Mouse (Mus musculus) midbrain, embryonic 14.5 days (tissue): ENCODE measurements around the gene Amigo3. TPM values are rescaled to one million over a fixed set of nuclear protein-coding genes. Genes with fewer than 3 reads are reported as not detected.

Experiments
- ATAC-seq: fragments of 200-750 bp; cut with Nextera tagmentation; 2 replicates; pipeline ENCODE4 v1.8.0; 2017; ENCODE audit warnings: moderate number of reproducible peaks, moderate library complexity; ENCODE audit not compliant: low FRiP score, low TSS enrichment
- DNase-seq: peaks from one replicate; pipeline ENCODE4 v3.0.0-alpha.2; 2015
- H3K27ac ChIP-seq: fragments of 300-500 bp; sonication (generic); replicated peaks from 2 replicates; pipeline ENCODE4 v1.5.1; 2014; ENCODE audit warnings: mild to moderate bottlenecking, low read depth, low read length, moderate library complexity
- H3K27me3 ChIP-seq: fragments of 300-500 bp; sonication (generic); 2 replicates; pipeline ENCODE4 v1.6.1; 2014; ENCODE audit warnings: low read length, control low read depth, mixed read lengths; ENCODE audit not compliant: control insufficient read depth, insufficient read depth
- H3K36me3 ChIP-seq: fragments of 300-500 bp; sonication (generic); 2 replicates; pipeline ENCODE4 v1.6.1; 2014; ENCODE audit warnings: low read length, control low read depth; ENCODE audit not compliant: control insufficient read depth, insufficient read depth
- H3K4me1 ChIP-seq: fragments of 300-500 bp; sonication (generic); 2 replicates; pipeline ENCODE4 v1.6.1; 2014; ENCODE audit warnings: mild to moderate bottlenecking, antibody characterized with exemption, low read length, control low read depth; ENCODE audit not compliant: control insufficient read depth, insufficient read depth
- H3K4me2 ChIP-seq: fragments of 300-500 bp; sonication (generic); 2 replicates; pipeline ENCODE4 v1.6.1; 2014; ENCODE audit warnings: mild to moderate bottlenecking, low read length, moderate library complexity
- H3K4me3 ChIP-seq: fragments of 300-500 bp; sonication (generic); replicated peaks from 2 replicates; pipeline ENCODE4 v1.5.1; 2014; ENCODE audit warnings: low read depth, low read length
- H3K9ac ChIP-seq: fragments of 300-500 bp; sonication (generic); replicated peaks from 2 replicates; pipeline ENCODE4 v1.6.1; 2014; ENCODE audit warnings: mild to moderate bottlenecking, low read length, moderate library complexity
- H3K9me3 ChIP-seq: fragments of 300-500 bp; sonication (generic); 2 replicates; pipeline ENCODE4 v1.6.1; 2016; ENCODE audit warnings: low read length, control low read depth, mixed read lengths; ENCODE audit not compliant: control insufficient read depth
- WGBS: fragments of 180-500 bp; shearing (Covaris S2); extraction: QIAGEN DNeasy Blood & Tissue Kit; methylation state at CpG from one replicate; pipeline ENCODE4 v1.1.7; 2014; 5-methylcytosine and 5-hydroxymethylcytosine counted together
- polyA plus RNA-seq: library from polyadenylated mRNA; unstranded; fragments of >200 nt; fragmentation: Nextera tagmentation; extraction: Ambion mirVana; gene quantifications from 2 replicates; pipeline ENCODE4 v1.2.1, GENCODE M21; 2014

Amigo3 gene
- polyA plus RNA-seq, 1 experiment from 2014 or later = 3.5 TPM

- H3K9me3 ChIP-seq = no peaks in the 10 kb centered on the region
- H3K4me3 ChIP-seq = no peak overlapping the region
- H3K4me2 ChIP-seq = no peak overlapping the region
- H3K27me3 ChIP-seq = no peaks in the 10 kb centered on the region
- H3K27ac ChIP-seq = no peak overlapping the region
- WGBS = 99% methylated on average over 3 of the region's 3 CpGs
- ATAC-seq (no peak), DNase-seq (no peak)
- no peak overlapping the region for H3K9ac ChIP-seq
- no peaks in the 10 kb centered on the region for H3K4me1 ChIP-seq
- H3K36me3 ChIP-seq = peaks cover 51% of the 10 kb centered on the region
Measured at GRCm38 (mm10) chr9:108027867-108028266, 25.1 kb upstream of the Amigo3 start.

- Histone ChIP-seq H3K4me1 (no peaks in the 10 kb centered on the region), H3K27me3 (no peaks in the 10 kb centered on the region), H3K9ac (no peak overlapping the region), H3K36me3 (peaks cover 55% of the 10 kb centered on the region), H3K4me2 (no peak overlapping the region), H3K9me3 (no peaks in the 10 kb centered on the region), H3K4me3 (no peak overlapping the region), H3K27ac (no peak overlapping the region)
- WGBS = 94% methylated on average over 5 of the region's 5 CpGs
- no peak for DNase-seq
- ATAC-seq = no peak
Measured at GRCm38 (mm10) chr9:108032126-108032525, 20.8 kb upstream of the Amigo3 start.

- no peaks in the 10 kb centered on the region for H3K9me3 ChIP-seq
- no peak overlapping the region for H3K4me3 ChIP-seq
- no peak overlapping the region for H3K4me2 ChIP-seq
- no peaks in the 10 kb centered on the region for H3K4me1 ChIP-seq
- no peaks in the 10 kb centered on the region for H3K27me3 ChIP-seq
- DNase-seq (no peak), ATAC-seq (no peak)
- H3K9ac ChIP-seq = no peak overlapping the region
- no peak overlapping the region for H3K27ac ChIP-seq
- H3K36me3 ChIP-seq = peaks cover 63% of the 10 kb centered on the region
- 90% methylated on average over 2 of the region's 2 CpGs for WGBS
Measured at GRCm38 (mm10) chr9:108035331-108036156, 17.4 kb upstream of the Amigo3 start.

DNA sequence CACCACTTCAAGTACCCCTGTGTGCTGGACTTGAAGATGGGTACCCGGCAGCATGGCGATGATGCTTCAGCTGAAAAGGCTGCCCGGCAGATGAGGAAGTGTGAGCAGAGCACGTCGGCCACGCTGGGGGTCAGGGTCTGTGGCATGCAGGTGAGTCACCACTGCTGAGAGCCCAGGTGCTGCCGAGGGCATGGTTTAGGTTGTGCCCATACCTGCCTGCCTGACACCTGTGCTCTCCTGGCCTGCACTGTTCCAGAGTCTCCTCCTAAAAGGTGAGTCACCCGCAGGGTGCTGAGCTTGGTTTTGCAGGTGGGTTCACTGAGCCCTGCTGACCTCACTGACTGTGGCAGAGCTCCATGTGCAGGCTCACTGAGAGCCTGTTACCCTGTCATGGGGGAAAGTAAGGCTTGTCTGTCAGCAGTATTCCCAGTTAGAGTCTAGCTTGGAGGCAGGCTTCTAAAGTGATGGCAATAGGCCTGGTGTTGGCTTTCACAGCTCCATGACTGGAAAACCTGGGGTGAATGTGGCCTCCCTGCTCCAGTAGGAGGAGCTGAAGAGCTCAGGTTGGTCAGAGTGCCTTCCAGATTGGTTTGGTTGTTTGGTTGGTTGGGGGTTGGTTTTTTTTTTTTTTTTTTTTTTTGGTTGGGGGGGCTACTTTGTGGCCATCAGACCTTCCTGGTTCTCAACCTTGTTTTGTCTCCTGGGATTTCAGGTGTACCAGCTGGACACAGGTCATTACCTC lies 8.0 kb upstream of the Amigo3 start:
- Histone ChIP-seq H3K4me1 (0 out of 2 replicates have a peak, but pooled peaks cover 8% of the 10 kb centered on the region), H3K9ac (no peak overlapping the region), H3K36me3 (peaks cover 66% of the 10 kb centered on the region), H3K4me3 (no peak overlapping the region), H3K4me2 (no peak overlapping the region), H3K9me3 (no peaks in the 10 kb centered on the region), H3K27ac (no peak overlapping the region), H3K27me3 (no peaks in the 10 kb centered on the region)
- DNase-seq (no peak), ATAC-seq (no peak)
- WGBS = 97% methylated on average over 8 of the region's 8 CpGs

DNA sequence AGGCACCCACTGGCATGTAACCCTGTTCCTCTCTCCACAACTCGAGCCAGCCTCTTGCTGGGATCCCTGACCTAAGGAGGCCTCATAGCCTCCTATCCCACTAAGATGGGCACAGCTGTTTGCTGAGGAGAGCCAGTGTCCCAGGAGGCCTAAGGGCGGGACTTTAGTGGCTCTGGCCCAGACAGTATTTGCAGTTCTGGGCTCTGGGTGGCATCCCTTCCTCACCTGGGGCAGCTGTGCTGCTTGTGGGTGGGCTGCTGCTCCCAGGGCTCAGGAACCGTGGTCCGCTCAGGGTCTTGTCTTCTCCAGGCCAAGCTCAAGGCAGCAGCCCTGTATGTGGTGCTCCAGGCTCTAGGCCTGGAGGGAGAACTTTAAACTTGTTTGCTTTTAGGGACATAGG lies 6.4 kb upstream of the Amigo3 start:
- DNase-seq (no peak), ATAC-seq (no peak)
- Histone ChIP-seq H3K27me3 (no peaks in the 10 kb centered on the region), H3K4me1 (0 out of 2 replicates have a peak, but pooled peaks cover 8% of the 10 kb centered on the region), H3K9me3 (no peaks in the 10 kb centered on the region), H3K4me3 (no peak overlapping the region), H3K9ac (no peak overlapping the region), H3K27ac (no peak overlapping the region), H3K36me3 (peaks cover 66% of the 10 kb centered on the region), H3K4me2 (no peak overlapping the region)
- WGBS = 87% methylated on average over 4 of the region's 4 CpGs

- WGBS = 50% methylated on average over 17 of the region's 17 CpGs
- DNase-seq = no peak
- Histone ChIP-seq H3K9me3 (no peaks in the 10 kb centered on the region), H3K27me3 (no peaks in the 10 kb centered on the region), H3K4me1 (0 out of 2 replicates have a peak, but pooled peaks cover 8% of the 10 kb centered on the region), H3K9ac (peak overlapping the region; percentile 68; the same call in 1 of the 2 replicates), H3K4me3 (peak overlapping the region; percentile 62), H3K36me3 (peaks cover 62% of the 10 kb centered on the region), H3K27ac (peak overlapping the region; percentile 77), H3K4me2 (peak overlapping the region; percentile 95)
- ATAC-seq = no peak
Measured at GRCm38 (mm10) chr9:108047601-108048565, 5.1 kb upstream of the Amigo3 start.

DNA sequence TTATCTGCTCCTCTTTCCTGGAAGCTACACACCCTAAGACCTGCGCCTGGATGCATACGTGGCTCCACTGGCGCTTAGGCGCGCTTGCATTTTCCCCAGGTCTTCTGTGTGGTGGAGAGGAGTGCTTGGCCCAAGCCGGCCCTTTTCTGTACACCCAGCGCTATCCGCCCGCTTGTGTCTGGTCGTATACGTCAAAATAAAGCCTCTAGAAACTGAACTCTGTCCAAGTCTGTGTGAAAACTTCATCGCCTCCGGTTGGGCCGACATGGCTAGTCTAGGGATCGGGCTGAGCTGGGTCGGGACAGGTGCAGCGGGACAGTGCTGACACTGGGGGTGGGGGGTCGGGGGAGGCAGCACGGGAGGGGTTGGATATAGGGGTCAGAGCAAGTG lies 4.4 kb upstream of the Amigo3 start:
- peak overlapping the region; percentile 95 for H3K4me2 ChIP-seq
- 1% methylated on average over 19 of the region's 19 CpGs for WGBS
- H3K36me3 ChIP-seq = peaks cover 59% of the 10 kb centered on the region
- H3K27me3 ChIP-seq = no peaks in the 10 kb centered on the region
- H3K4me1 ChIP-seq = 0 out of 2 replicates have a peak, but pooled peaks cover 8% of the 10 kb centered on the region
- H3K9ac ChIP-seq = peak overlapping the region; percentile 68; the same call in 1 of the 2 replicates
- H3K27ac ChIP-seq = peak overlapping the region; percentile 77
- H3K4me3 ChIP-seq = peak overlapping the region; percentile 62
- no peaks in the 10 kb centered on the region for H3K9me3 ChIP-seq
- ATAC-seq (peak; percentile 47; the same call in 1 of the 2 replicates), DNase-seq (peak; percentile 47)

DNA sequence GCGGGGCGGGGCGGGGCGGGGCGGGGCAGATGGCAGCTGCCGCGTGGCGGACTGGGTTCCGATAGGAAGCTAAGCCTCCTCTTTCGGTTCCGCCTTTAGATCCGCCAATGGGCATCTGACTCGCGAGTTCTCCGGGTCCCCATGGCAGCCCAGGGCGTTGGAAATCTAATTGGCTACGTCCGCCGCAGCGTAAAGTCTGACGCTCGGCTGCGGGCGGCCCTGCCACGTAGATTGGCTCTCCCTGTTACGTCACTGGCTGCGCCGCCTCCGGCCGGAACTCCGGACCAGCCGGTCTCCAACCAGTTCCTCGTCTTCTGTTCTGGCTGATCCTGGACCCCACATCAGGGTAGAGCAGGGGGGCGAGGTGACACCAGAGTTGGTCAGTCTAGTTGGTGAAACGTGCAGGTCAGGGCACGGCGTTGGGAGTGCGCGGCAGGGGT lies 3.9 kb upstream of the Amigo3 start, which contains the start of gene Gmppb:
TSS of gene Gmppb (plus strand) at position 227 of the 440 bp plus-strand sequence.
- Histone ChIP-seq H3K9me3 (no peaks in the 10 kb centered on the region), H3K4me1 (0 out of 2 replicates have a peak, but pooled peaks cover 8% of the 10 kb centered on the region), H3K27me3 (no peaks in the 10 kb centered on the region), H3K36me3 (peaks cover 63% of the 10 kb centered on the region), H3K4me2 (peak within 1 kb of the TSS; percentile 95), H3K27ac (peak within 1 kb of the TSS; percentile 77), H3K9ac (peak within 1 kb of the TSS; percentile 68), H3K4me3 (peak within 1 kb of the TSS; percentile 62)
- DNase-seq (peak; percentile 98), ATAC-seq (peak; percentile 94)
- WGBS = under 1% methylated on average over 39 of the region's 39 CpGs
